Mouse (Mus musculus): ENCODE results near the gene Ctbp2. TPM values are rescaled to one million over a fixed set of nuclear protein-coding genes. Genes with fewer than 3 reads are reported as not detected.

Ctbp2 gene
- total RNA-seq (2021): 10 to 100 TPM; 35.8 to 35.9 TPM
- long read RNA-seq, experiment 1, transcript Ctbp2-201 (11 exons, 2,321 nt): major isoform, 9 of 22 reads
- long read RNA-seq, experiment 1, partial matches to known transcripts: 2 of 22 reads
- long read RNA-seq, experiment 1, other reads (novel, unspliced or antisense): 7 of 22 reads
- long read RNA-seq, experiment 2, partial matches to known transcripts: 4 of 13 reads
- long read RNA-seq, experiment 2, other reads (novel, unspliced or antisense): 6 of 13 reads

DNA sequence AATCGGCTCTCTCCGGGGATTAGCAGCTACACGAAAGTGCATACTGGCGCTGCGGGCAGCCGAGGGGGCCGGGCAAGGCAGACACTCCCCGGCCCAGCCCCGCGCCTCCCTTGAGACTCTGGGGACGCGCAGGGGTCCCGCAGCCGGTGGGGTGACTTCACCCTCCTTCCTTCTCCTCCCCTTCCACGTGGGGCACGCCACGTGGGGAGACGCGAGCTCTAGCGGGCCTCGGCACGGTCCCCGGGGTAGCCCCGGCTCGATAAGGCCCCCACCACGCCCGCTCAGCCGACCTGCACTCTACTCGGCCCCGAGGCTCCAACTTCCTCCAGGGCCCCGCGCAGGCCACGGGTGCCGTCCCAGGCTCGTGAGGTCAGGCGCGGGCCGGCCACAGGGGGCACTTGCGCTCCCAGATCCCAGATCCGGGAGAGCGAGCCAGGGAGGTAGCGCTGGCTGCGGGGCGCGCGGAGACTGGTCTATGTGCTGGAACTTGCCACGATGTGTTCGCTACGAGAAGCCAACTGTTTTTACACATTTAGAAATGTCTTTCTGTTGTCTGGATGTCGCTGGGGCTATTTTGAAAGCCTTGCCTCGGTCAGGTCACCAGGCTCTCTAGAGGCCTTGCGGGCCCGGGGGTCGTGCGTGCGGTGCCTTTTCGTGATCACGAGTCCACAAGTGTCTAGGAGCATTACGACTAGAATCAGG is at the start of gene Ctbp2:
Gene Ctbp2, minus strand, starts transcription at position 356 of the 702 bp plus-strand sequence.
- intact Hi-C loops (cut with DNase I): loop anchor here (2.0 to 5.0 kb wide), 4 partner anchors 37 to 513 kb away; partner anchors contain the start of gene Edrf1
- DNase-seq: peak; percentile 89 to 91

DNA sequence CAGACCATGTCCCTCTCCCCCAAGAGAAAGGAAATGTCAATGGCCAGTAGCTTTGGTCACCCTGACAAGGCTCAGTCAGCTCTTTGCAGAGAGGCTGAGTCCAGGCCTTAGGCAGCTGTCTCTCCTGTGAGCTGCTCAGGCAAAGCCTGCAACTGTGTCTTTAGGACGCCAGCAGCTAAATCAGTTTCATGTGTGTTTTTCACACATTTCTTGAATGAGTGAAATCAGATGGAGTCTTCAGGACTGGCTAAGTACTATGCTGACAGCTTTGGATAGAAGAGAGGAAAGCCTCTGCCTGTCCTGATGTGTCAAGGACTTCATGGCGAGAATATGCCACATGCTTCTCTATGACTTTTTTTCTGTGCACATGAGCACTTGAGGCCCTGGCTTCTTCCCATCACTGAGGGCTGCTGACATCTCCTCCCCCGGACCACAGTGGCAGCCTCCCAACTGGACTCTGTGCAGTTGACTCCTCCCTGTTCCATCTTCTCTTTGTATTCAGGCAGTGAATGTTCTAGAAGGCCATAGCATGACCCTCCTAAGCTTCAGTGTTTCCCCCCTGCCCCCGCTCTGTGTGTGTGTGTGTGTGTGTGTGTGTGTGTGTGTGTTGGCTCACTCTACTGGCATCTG is 47.4 kb upstream of the Ctbp2 start:
- intact Hi-C loops (cut with DNase I): no loop called here
- peak; percentile 61 to 73 for DNase-seq

DNA sequence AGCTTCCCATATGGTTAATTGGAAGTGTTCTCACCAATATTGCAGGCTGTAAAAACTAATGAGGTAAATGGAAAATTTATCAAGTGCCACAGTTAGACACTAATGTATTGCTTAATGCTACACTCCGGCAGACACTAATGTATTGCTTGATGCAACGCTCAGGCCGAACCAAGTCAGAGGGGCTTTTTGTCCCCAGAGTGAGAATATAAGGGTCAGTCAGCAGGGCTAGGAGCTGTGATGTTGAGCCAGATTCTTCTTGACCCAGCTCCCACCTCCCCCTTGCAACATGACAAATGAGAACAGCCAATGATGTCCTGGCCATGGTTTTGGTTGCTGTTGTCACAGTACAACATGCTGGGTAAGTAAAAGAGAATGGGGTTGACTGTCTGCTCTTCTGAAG is 44.8 kb upstream of the Ctbp2 start:
- no peak for DNase-seq
- intact Hi-C loops (cut with DNase I): no loop called here

DNA sequence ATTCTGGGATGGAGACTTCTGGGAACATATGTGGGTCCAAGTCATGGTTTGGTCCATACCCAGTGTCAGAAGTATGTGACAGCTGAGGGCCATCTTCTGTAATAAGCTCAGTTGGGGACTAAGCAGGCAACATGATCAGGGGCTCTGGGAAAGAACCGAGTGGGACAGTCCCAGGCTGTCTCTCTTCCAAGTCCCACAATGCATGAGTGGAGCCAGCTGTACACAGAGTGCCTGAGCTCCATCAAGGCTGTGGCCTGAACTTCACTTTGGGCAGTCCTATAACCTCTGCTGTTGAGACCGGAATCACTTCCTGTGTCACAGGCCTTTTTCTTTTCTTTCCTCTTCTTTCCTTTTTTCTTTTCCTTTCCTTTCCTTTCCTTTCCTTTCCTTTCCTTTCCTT is 43.7 kb upstream of the Ctbp2 start:
- intact Hi-C loops (cut with DNase I): no loop called here
- DNase-seq: no peak

DNA sequence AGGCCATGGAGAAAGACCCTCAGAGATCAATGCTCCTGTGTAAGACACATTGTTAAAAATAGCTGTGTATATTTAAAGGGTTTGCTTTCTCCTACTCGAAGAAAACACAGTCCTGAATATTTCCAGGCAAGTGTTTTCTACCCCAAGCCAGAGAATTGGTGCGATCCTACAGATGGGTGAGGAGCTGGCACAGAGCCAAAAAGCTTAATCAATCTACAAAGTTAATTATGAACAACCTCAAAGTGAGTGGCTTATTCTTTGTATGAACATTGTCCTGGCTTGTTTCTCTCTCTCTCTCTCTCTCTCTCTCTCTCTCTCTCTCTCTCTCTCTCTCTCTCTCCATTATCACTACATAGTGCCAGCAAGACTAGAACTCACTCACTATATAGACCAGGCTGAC is 40.6 kb upstream of the Ctbp2 start:
- no peak for DNase-seq
- intact Hi-C loops (cut with DNase I): no loop called here

DNA sequence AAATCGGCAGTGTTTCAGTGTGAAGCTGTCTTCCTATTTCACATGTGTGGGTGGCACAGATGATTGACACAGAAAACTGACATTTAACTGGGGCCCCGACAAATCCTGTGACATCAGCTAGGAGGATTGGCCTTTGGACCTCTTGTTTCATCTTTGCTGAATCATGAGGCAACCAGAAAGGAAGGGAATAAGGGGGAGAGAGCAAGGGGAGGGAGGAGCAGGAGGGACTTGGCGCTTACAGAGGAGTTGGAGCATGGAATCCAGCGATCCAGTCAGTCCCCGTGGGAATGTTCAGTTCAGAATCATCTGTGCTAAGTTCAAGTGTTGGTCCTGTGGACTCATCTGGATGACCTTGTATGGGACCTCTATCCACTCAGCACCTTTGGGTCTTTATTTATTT is 38.9 kb upstream of the Ctbp2 start:
- intact Hi-C loops (cut with DNase I): no loop called here
- peak; percentile 19 to 26 for DNase-seq

DNA sequence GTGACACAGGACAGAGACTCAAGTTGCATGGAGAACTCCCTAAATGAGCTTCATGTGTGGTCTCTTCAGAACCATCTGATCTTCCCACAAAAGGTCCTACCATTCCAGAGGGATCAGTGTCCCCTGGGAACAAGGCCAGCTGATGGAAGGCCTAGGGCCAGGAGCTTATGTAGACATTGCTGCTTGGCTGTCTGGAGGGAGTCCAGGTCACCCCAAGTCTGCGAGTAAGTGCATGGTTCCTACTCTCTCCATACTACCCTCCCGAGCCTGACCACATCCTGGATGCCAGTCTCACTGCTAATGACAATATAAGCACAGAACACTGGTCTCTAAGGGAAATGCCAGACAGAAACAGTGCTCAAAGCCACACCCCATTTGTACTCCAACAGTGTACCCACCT is 38.0 kb upstream of the Ctbp2 start:
- intact Hi-C loops (cut with DNase I): no loop called here
- DNase-seq: no peak

DNA sequence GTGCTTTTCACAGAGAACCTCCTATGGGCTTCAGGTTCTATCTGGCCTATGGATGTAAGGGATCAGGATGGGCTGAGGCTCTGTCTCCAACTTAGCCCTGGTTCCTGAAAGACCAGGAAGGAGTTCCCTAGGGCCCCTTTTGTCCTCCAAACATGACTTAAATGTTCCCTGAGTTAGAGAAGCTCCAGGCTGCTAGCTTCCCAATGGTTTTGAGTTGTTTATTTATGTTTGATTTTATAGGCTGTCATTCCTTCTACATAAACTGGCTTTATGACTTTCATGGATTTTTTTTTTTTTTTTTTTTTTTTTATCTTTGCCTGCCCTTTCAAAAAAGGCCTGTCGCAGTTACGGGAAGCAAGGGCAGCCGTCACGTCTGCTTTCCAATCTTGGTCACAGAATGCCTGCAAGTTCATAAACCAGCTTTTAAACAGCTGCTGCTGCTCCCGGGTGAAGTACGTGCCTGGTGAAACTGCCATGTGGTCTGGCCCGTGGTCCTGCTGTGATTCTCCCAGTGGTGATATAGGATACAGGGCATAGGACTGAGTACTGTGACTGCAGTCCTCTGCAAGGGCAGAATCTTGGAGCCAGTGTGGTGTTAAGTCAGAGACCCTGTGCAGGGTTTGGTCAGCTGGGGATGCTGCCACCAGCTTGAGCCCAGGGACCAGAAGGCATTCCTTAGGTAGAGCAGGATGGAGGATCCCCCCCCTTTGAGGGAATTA is 37.4 kb upstream of the Ctbp2 start:
- DNase-seq: no peak
- intact Hi-C loops (cut with DNase I): no loop called here

DNA sequence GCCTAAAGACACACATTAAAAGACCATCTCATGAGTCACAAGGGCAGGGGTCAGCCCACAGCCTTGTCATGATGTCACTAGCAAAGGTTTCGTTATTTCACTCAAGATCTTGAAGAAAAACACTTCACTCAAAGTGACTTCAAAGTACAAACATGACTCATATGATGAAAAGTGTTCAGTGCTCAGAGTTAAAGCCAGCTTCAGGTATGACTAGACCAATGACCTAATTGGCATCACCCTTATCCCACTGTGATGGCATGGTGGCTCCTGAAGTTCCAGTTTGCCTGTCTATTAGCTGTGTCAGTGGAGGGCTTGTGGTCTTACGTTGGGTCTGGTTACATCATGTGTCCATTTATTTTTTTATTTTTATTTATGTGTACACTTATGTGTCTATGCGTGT is 35.4 kb upstream of the Ctbp2 start:
- DNase-seq: no peak
- intact Hi-C loops (cut with DNase I): no loop called here

DNA sequence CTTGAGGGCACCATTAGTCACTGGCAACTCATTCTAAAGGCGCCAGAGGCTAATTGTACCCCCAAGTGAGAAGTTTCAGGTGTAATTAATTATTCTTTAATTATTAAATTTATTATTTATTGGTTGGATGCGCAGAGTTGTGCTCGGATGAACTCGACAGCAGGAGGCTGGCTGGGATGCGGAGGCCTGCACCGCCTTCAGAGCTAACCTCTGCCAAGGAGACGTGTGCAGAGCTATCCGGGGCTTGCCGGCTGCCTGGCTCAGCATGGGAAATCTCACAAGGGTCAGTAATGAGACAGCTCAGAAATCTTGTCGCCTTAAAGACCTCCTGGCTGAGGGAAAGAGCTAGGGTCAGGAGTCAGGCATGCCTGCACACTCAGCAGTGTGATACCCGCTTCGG is 31.5 kb upstream of the Ctbp2 start:
- intact Hi-C loops (cut with DNase I): no loop called here
- no peak for DNase-seq

DNA sequence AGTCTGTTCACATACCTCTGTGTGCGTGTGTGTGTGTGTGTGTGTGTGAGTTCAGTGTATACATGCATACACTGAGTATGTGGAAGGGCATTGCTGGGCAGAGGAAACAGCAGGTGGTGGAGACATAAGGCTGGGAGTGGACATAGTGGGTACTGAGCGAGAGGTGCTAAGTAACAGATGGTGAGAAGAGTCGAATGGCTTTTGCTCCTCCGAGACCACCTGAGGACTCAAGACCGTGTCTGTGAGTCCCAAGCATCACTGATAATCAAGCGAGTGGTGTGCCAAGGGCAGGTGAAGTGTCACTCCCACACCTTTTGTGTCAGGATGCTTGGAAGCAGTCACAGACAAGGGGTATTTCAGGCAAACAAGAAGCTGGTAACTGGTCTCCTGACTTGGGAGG is 30.7 kb upstream of the Ctbp2 start:
- DNase-seq: no peak
- intact Hi-C loops (cut with DNase I): no loop called here

DNA sequence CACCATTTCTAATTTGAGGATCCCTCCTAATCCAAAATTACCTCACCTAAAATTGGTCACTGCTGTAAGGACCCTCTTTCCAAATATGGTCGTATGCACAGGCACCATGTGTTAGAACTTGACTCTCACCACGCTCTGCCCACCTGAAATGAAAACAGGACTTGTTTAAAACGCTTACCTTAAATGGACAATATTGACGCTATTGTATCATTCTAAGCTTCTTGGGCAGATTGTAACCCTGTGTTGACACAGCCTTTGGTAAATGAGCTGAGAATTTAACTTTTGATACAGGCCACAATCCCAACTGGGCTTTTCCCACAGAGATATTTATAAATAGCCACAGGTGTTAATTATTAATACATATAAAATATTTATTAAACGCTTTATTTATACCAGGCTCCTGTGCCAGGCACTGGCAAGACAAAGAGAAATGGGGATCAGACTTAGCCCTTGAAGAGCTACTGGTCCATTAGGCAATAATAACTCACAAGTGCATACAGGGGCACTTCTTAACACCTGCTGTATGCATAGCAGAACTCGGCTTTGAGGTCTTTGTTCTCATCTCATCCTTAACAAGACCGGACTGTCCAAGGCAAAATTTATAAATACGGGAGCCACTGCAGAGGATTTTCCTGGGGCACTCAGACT is 15.7 kb upstream of the Ctbp2 start:
- no peak for DNase-seq
- intact Hi-C loops (cut with DNase I): no loop called here

DNA sequence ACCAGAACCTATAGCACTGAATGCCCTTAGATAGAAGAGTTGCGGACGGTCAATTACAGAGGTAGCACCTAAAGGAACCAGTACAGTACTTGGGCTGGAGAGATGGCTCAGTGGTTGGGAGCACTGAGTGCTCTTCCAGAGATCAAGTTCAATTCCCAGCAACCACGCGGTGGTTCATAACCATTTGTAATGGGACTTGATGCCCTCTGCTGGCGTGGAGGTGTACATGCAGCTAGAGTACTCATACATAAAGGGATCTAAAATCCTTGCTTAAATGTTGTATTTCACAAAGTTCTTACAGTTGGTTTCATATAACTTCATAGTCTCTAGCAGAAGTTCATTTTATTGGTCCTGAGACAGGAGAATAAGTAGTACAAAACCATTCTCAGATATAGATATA is 9.4 kb upstream of the Ctbp2 start:
- intact Hi-C loops (cut with DNase I): loop anchor here (1.0 kb wide), 1 partner anchor 101 kb away; no protein-coding TSS in a partner anchor
- DNase-seq: no peak

DNA sequence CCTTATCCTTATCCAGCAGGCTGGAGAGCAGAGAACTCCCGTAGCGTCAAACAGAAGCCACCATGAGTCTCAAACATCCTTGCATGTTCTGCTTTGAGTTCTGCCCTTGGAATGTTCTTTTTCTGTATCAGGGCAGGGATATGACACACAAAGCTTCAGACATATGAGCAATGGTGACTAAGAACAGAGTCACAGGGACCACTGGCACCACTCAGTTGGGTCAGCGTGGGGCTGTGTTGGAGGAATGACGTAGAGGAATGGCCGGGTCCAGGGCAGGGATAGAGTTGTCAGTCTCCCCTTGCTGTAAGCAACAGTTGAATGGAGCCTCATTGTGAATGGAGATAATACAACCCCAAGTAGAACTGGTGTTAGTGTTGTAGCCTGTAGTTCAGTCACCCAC is 8.5 kb upstream of the Ctbp2 start:
- intact Hi-C loops (cut with DNase I): loop anchor here (1.0 kb wide), 1 partner anchor 100 kb away; no protein-coding TSS in a partner anchor
- DNase-seq: no peak

DNA sequence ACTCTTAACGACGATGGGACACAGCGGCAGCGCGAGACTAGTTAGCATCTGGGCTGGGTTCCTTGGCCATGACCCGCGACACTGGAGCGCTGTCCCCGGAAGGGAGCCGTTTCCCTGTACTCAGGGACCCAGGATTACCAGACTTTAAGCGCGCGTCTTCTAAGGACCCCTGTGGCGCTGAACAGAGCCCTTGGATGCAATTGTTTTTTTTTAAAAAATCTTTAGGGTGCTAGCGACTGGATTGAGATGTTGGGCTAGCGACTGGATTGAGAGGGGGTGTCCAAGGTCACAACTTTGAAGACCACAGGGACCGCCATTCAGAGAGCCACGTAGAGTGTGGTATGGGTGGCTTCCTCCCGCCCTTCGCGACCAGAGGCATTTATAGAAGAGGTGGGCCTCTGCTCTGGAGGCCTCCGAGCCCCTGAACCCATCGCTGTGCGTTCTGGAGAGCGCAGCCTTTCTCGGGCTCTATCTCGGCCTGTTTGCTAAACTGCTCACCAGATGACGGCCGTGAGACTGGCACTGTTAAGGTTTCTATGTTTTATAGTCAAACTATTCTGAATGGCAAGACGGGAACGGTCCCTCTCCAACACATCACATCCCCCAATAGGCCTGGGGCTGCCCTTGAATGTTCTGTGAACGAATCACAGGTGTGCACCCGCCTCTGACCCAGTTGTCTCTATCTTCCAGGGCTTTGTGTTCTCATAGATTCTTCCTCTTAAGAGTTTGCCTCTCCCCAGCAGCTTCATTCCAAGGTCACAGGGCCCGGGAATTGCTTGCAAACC is 739 bp upstream of the Ctbp2 start:
- intact Hi-C loops (cut with DNase I): loop anchor here (5.0 kb wide), 3 partner anchors 38 to 73 kb away; no protein-coding TSS in a partner anchor
- peak; percentile 35 to 40 for DNase-seq

DNA sequence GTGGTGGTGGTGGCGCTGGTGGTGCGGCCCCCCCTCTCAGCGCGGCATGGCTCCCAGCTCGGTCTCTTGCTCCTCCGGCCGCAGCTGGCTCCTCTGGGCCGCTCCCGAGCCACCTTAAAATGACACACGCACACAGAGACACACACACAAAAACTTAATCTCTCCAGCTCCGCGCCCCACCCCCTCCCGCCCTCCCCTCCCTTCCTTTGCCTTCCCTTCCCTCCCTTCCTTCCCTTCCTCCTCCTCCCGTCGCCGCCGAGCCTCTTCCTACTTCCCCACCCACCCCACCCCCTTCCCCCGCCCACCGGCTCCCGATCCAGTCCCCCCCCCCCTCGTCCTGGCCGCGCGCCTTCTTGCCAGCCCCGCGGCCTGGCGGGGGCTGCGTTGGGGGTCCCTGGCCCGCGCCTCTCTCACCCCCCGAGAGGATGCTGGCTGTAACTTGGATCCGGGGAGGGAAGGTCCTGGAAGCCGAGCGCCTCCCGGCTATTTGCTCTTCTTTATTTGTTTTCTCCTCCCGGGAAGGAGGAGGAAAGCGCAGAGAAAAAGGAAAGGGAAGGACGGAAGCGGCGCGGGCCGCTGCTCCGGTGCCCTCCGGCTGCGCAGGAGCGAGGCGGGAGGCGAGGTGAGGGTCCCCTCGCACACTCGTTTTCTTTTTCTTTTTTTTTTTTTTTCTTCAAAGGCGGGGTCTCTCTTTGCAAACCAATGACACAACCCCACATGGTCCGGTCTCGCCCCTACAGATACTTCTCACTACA is 733 bp downstream of the Ctbp2 start, which contains the start of gene Fgfr2:
Gene Fgfr2, minus strand, starts transcription at position 107 of the 755 bp plus-strand sequence.
- intact Hi-C loops (cut with DNase I): loop anchor here (2.0 to 5.0 kb wide), 4 partner anchors 36 to 513 kb away; partner anchors contain the start of gene Edrf1
- DNase-seq: peak; percentile 70 to 77

DNA sequence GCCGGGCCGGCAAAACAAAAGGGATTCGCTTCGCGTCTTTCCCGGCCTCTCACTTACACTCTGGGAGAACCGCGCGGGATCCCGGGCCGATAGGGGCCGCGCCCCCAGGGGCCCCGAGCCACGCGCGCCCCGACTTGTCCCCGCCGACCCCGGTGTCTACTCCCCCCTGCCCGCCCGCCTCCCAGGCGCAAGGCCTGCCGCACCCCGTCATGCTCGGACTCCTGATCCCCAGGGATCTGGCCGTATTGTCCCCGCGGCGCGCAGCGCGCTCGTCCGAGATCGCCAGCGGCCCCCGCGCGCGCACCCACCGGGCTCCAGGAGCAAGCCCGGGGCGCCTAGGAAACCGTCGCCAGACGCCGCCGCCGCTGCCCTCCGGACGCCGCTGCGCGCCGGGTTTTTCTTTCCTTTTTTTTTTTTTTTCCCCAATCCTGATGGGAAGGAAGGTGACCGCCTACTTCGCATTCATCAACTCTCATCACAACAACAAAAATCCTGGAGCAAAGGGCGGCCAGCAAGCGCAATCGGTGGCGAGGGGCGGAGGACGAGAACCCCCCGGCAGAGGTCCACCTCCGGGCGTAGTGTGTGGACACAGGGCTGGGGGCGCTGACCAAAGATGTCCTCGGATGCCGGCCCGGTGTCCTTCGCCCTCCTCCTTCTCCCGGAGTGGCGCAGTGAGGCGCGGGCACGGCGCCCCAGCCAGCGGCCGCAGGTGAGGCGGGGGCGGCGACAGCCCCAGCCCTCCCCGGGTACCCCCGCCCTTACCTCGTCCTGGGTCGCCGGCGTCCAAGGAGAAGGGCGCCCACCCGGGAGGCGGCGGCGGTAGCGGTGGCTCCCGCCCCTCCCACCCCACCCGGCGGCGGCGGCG is 1.5 kb downstream of the Ctbp2 start:
- intact Hi-C loops (cut with DNase I): loop anchor here (2.0 to 5.0 kb wide), 4 partner anchors 35 to 514 kb away; partner anchors contain the start of gene Edrf1
- DNase-seq: peak in 1 of 2 experiments; percentile 71

All from heart, postnatal 14 days (tissue).